Mouse (Mus musculus): ENCODE measurements around the gene Mindy4. TPM values are rescaled to one million over a fixed set of nuclear protein-coding genes. Genes with fewer than 3 reads are reported as not detected.

Gene Mindy4
- total RNA-seq, 2 experiments from 2014 or later = 3.4 TPM; not detected in 1

- ATAC-seq (replicated peaks; ENCODE audit: low FRiP score, poor library complexity, severe bottlenecking) = no peak
These were observed 82.0 kb downstream of the Mindy4 start for GRCm38 (mm10) chr6:55285218-55285617.

DNA sequence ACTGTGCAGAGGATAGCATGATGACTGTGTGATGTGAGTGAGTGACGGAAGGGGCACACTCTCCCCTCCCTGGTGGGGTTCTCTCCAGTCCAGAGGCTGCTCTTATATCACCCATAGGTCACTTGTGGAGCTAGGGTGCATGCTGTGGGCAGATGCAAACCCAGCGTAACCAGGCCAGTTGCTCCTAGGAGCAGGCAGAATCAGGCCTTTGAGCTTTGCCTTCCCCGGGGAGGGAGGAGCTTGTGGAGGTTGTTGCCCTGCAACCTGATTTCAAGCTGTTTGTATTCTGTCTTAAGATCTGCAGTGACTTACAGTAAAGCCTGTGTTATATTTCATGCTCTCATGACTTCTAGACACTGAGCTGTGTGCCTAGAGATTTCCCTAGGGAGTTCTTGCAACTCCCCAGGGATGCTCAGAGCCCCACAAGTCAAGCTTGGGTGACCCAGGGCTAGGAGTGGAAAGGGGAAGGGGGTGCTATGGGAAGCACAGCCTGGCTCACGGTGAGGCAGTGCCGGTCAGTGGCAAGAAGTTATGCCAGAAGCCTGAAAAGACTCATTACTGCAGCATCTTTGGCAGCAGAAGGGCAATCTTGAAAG is 84.9 kb downstream of the Mindy4 start:
- ATAC-seq (replicated peaks; ENCODE audit: low FRiP score, poor library complexity, severe bottlenecking) = no peak

DNA sequence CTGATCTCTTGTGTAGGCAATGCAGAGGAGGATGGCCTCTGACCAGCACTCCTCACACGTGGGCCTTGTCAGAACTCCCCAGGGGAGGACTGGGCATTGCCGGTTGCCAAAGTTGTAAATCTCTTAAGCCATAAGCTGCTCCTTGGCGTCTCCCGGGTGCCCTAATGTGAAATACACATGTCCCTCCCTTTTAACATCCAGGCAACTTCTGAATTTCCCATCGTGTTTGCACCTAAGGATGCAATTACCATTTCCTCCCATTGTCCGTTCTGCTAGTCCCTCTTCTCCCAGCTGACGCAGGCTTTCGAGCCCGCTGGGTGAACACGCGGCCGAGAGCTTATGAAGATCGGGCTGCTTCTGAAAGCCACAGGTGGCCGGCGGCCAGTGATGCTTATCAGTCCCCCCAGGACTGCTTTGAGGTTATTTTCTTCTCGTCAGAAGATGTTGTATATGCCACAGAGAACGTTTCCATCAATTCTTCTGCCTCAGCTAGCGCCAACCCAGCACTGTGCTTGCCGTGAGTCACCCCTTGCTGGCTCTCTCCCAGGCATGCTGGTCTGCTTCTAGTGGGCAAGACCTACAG is 91.5 kb downstream of the Mindy4 start:
- 0 out of 2 replicates have a peak, but pooled peaks have one; percentile 42 for ATAC-seq (replicated peaks; ENCODE audit: low FRiP score, poor library complexity, severe bottlenecking)

DNA sequence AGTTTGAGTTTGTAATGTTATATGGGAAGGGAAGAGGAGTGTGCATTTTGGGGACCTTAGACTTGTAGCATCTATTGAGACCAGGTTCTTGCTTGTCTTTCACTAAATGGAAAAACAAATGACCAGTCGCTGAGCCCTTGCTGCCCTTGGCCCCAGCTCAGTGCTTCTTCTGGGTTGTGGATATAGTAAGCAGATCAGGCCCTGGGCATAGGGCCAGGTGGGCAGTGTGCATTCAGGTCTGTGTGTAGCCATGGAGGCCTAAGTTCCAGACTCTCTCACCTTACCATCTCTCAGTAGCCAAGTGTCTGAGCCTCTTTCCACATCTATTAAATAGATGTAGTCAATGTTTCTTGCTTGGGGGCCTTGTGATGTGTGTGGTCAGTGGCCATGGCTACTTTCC is 92.1 kb downstream of the Mindy4 start:
- ATAC-seq (replicated peaks; ENCODE audit: low FRiP score, poor library complexity, severe bottlenecking) = no peak

DNA sequence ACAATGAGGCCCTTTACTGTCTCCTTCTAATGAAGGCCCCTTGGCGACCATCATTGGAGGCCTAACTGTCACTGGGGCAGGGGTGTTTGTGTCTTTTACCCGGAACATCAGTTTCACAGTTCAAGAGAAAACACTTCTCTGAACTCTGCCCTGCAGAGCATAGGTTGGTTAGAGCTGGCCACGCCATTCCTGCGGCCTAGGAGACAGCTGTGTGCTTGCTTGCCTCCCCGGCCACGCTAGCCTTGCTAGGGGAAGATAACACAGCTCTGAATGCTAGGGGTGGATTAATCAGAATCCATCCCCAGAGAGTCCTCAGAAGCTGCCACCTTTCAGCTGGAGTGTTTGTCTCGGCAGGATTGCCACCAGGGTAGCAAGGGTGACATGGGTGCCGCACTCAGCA is 96.3 kb downstream of the Mindy4 start:
- peak; percentile 63 for ATAC-seq (replicated peaks; ENCODE audit: low FRiP score, poor library complexity, severe bottlenecking)

GRCm38 (mm10) chr6:55299917-55300316 is 96.7 kb downstream of the Mindy4 start:
- no peak; the same call in 1 of the 2 replicates for ATAC-seq (replicated peaks; ENCODE audit: low FRiP score, poor library complexity, severe bottlenecking)

DNA sequence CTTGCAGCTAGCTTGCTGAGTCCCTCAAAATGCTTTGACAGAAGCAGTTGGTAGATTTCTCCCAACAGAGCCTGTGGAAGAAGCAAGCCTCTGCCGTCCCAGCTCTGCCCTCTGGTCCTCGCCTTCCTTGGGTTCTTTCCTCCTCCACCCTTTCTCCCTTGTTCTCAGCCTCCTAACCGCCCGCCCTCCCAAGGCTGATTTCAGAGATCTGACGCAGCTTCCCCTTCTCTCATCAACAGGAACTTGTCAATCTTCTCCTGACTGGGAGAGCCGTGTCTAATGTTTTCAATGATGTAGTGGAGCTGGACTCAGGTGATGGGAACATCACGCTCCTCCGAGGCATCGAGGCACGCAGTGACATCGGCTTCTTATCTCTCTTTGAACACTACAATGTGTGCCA is 97.5 kb downstream of the Mindy4 start:
- ATAC-seq (replicated peaks; ENCODE audit: low FRiP score, poor library complexity, severe bottlenecking) = no peak

GRCm38 (mm10) chr6:55310179-55310578 is 107.0 kb downstream of the Mindy4 start:
- no peak for ATAC-seq (replicated peaks; ENCODE audit: low FRiP score, poor library complexity, severe bottlenecking)

GRCm38 (mm10) chr6:55311962-55312361 is 108.8 kb downstream of the Mindy4 start:
- ATAC-seq (replicated peaks; ENCODE audit: low FRiP score, poor library complexity, severe bottlenecking) = no peak

DNA sequence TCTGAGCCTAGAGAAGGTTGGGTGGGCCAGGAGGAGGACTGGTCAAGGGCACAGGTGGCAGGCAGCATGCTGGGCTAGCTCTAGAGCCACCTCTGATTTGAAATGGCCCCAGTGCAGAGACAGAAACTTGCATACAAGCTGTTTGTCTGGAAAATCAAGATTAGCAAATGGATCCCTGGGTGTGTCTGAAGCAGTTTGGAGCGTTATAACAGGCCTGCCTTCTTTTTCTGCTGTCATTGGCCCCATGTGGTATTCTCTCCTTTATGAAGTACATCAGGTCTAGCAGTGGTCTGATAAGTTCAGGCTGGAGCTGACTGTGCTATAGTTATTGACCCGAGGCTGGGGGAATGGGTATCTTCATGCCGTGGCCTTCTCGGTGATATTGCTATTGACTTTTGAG is 110.7 kb downstream of the Mindy4 start:
- ATAC-seq (replicated peaks; ENCODE audit: low FRiP score, poor library complexity, severe bottlenecking) = peak; percentile 37

GRCm38 (mm10) chr6:55314628-55315027 is 111.4 kb downstream of the Mindy4 start:
- ATAC-seq (replicated peaks; ENCODE audit: low FRiP score, poor library complexity, severe bottlenecking) = no peak

GRCm38 (mm10) chr6:55318597-55318996 is 115.4 kb downstream of the Mindy4 start:
- no peak for ATAC-seq (replicated peaks; ENCODE audit: low FRiP score, poor library complexity, severe bottlenecking)

DNA sequence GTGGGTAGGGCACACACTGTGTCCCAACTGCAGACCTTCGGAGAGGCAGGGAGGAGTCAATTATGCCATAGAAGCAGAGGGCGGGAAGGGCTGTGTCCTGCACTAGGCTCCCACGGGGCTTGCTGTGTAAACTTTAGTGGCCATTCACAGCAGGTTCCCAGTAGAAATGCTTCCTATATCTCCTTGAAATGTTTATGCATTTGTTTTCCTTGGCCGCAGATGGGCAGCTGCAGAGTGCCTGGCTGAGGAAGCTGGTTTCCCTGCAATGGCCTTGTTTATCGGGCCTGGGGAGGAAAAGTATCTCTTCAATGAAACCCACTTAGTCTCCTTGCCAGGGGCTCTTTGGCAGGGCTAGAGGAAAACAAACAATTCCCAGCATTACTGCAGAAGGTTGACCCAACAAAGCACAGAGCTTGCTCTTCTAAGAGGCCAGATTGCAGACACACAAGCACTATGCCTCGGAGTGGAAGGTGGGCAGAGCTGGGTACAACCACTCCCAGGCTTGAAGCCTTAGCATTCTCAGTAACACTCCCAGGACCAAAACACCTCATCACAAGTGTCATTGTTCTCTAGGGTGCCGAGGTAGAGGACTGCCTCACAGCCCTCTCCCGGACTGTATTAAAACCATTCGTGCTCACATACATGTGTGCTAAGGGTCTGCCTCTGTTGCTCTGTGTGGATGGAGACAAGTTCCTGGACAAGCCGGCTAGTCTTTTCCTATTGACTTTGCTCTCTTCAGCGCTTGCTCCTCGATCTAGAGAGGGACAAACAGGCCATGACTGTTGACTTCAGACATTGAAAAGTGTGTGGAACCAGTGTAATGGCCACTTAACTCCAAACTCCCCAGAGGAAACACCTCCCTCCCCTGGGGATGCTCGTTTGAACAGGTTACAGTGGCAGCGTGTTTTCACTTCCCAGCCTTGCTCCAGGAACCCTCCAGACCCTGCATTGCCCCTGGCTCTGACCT is 116.7 kb downstream of the Mindy4 start:
- no peak for ATAC-seq (replicated peaks; ENCODE audit: low FRiP score, poor library complexity, severe bottlenecking)

- peak; percentile 52 for ATAC-seq (replicated peaks; ENCODE audit: low FRiP score, poor library complexity, severe bottlenecking)
These were observed 117.7 kb downstream of the Mindy4 start for GRCm38 (mm10) chr6:55320894-55321293.

DNA sequence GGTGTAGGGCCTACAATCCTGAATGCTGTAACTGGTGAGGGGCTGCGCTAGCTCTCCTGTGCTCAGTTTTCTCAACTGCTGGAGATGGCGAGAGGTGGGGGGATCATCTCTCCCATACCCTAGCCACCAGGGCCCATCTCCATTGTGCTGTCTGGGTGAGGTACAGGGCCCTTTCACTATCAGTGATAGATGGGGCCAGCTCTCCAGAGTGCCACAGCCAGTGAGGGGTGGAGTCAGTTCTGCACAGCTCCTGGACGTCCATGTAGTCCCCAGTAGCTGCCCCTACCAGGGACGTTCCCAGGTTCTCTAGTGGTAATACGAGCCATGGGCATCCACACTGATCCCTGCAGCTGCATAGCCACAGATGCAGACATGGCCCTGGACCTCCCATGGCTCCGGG is 118.3 kb downstream of the Mindy4 start:
- ATAC-seq (replicated peaks; ENCODE audit: low FRiP score, poor library complexity, severe bottlenecking) = peak; percentile 43

GRCm38 (mm10) chr6:55322980-55323379 is 119.8 kb downstream of the Mindy4 start:
- peak; percentile 47 for ATAC-seq (replicated peaks; ENCODE audit: low FRiP score, poor library complexity, severe bottlenecking)

GRCm38 (mm10) chr6:55323908-55324634 is 120.9 kb downstream of the Mindy4 start:
- ATAC-seq (replicated peaks; ENCODE audit: low FRiP score, poor library complexity, severe bottlenecking) = peak; percentile 66

GRCm38 (mm10) chr6:55324785-55325184 is 121.6 kb downstream of the Mindy4 start:
- peak; percentile 37 for ATAC-seq (replicated peaks; ENCODE audit: low FRiP score, poor library complexity, severe bottlenecking)

DNA sequence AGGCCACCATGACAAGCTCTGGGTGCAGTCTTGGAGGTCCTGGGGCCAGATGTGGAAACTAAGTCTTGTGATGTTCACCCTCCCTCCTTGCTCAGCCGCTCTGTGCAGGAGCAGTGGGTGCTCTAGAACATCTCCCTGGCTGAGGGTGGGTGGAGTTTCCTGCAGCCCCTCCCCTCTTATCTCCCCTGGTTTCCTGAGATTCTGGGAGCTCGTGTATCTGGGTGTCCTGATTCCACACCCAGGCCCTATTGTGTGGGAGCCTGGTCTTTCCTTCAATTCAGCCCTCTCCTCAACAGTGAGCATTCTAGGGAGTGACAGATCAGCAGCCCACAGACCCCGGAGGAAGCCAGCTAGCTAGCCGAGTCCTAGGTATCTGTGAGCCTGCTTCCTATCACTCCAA is 123.1 kb downstream of the Mindy4 start:
- ATAC-seq (replicated peaks; ENCODE audit: low FRiP score, poor library complexity, severe bottlenecking) = no peak

DNA sequence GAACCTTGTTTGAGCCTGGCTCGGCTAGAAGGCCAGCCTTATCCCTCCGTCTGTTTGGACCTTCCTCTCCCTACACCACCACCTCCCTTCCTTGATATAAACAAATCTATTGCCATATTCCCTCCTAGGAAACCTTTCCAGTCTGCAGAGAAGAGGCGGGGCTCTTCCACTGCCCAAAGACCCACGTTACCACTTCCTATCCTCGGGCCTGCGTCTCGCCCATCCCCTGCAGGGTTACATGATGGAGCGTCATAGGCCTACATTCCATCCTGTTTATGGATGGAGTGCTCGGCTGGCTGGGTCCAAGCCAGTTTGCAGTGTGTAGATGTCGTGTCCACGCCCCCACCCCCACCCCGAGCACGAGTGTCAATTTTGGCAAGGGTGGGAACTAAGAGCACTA is 124.1 kb downstream of the Mindy4 start:
- no peak for ATAC-seq (replicated peaks; ENCODE audit: low FRiP score, poor library complexity, severe bottlenecking)
